Mouse (Mus musculus) G1E (cell line): ENCODE measurements at regions not wholly inside any gene's neighbourhood (a gene's known extent, or its start where the extent isn't known, plus 50 kb on each side); places are given as distances from the start of the nearest gene placed in this dataset.
A peak's percentile ranks its signal among the peaks of the same experiment; 100 is the strongest.
"Not testable (repeated sequence)": the region's sequence is repeated elsewhere in the genome, so short reads cannot be mapped to it uniquely, and the experiment has no call there.

Source experiments
- ATAC-seq: 2 replicates; pipeline ENCODE4 v1.8.0; 2016; ENCODE audit warnings: mild to moderate bottlenecking; ENCODE audit not compliant: insufficient number of reproducible peaks, poor library complexity, low FRiP score, severe bottlenecking; ENCODE audit errors: extremely low read depth
- DNase-seq: peaks from one replicate; pipeline ENCODE4 v3.0.0; 2012; ENCODE audit warnings: low spot score
- H3K27me3 ChIP-seq: 2 replicates; pipeline ENCODE4 v1.6.1; 2012; ENCODE audit warnings: mild to moderate bottlenecking, low read length, inconsistent platforms; ENCODE audit not compliant: insufficient read depth
- H3K36me3 ChIP-seq: replicated peaks from 2 replicates; pipeline ENCODE3; 2012; ENCODE audit warnings: mild to moderate bottlenecking, inconsistent platforms
- H3K4me1 ChIP-seq: 2 replicates; pipeline ENCODE4 v1.6.1; 2012; ENCODE audit warnings: low read depth, low read length, inconsistent platforms, mixed read lengths; ENCODE audit not compliant: insufficient read depth
- H3K4me3 ChIP-seq: 2 replicates; pipeline ENCODE4 v1.5.1; 2012; ENCODE audit warnings: low read depth, mild to moderate bottlenecking, inconsistent platforms, low read length, moderate library complexity, mixed read lengths
- H3K9me3 ChIP-seq: replicated peaks from 2 replicates; pipeline ENCODE4 v1.6.1; 2012; ENCODE audit warnings: inconsistent platforms
- CTCF ChIP-seq: IDR thresholded peaks from 2 replicates; pipeline ENCODE4 v1.5.1; 2012; ENCODE audit warnings: low read depth, low read length, inconsistent platforms, mixed read lengths
- GATA1 ChIP-seq: IDR thresholded peaks from 2 replicates; pipeline ENCODE4 v1.6.1; 2012; ENCODE audit warnings: borderline replicate concordance, low read length, inconsistent platforms, mixed read lengths
- GATA2 ChIP-seq: IDR thresholded peaks from 2 replicates; pipeline ENCODE4 v1.6.1; 2012; ENCODE audit warnings: low read depth, low read length, inconsistent platforms, borderline replicate concordance
- POLR2AphosphoS5 ChIP-seq: IDR thresholded peaks from 2 replicates; pipeline ENCODE4 v1.6.1; 2012; ENCODE audit warnings: low read depth, low read length, inconsistent platforms; ENCODE audit not compliant: insufficient replicate concordance
- TAL1 ChIP-seq: conservative IDR thresholded peaks from 2 replicates; pipeline ENCODE4 v1.6.1; 2012; ENCODE audit warnings: low read depth, low read length, inconsistent platforms, mixed read lengths

DNA sequence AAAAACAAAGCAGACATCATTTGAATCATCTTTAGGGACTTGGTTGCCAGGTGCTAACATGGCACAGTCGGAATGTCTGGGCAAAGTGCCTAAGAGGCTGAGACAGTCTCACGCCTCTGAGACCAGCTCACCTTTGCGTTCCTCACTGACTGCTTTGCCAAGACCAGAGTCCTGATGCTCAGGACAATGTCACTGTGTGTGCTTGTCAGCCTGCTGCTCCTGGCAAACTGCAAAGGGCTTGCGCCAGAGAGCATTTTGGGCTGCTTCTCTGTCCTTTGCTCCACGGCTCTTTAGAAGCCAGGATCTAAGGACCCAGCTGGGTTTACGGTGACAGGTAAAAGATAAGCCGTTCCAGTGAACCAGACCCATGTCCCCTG lies 107.5 kb upstream of the Gcfc2 start:
- TF ChIP-seq CTCF (no peak), TAL1 (no peak), GATA2 (no peak), GATA1 (no peak), POLR2AphosphoS5 (no peak)
- Histone ChIP-seq H3K9me3 (peaks cover 49% of the 10 kb centered on the region), H3K36me3 (no peaks in the 10 kb centered on the region), H3K4me3 (no peak overlapping the region), H3K27me3 (no peaks in the 10 kb centered on the region), H3K4me1 (no peaks in the 10 kb centered on the region)
- DNase-seq (no peak), ATAC-seq (no peak)

DNA sequence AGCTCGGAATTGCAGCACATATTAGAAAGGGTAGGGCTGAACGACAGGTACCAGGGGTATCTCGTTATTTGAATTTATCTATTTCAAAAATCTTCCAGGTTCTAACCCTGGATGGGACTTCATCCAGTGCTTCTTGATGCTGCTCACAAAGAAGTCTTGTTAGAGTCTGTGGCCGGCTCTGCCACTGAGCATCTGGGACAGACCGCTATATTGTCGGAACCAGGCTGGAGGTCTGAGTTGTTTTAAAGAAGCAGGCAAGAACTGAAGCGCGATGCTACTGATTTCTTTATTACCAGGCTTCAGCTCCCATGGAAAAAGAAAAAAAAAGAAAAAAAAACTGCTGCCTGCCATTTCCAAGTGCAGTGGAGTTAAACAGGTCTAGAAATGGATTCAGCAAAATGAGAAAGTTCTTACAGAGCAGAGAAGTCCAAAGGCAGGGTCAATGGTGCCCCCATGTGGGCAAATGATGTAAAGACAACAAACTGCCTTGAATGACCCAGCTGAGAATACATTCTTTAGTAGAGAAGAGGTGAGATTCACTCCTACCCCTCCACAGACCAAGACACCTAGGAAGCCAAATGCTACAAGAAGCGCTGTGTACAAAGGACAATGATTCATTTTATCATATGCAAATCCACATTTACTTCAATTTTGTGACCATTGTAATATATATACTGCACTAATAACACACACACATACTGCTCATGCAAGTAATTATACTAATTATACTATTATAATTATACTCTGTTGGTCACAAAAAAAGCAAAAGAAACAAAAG lies 106.2 kb upstream of the Gcfc2 start:
- Histone ChIP-seq H3K4me1 (no peaks in the 10 kb centered on the region), H3K9me3 (peaks cover 45% of the 10 kb centered on the region), H3K27me3 (no peaks in the 10 kb centered on the region), H3K4me3 (no peak overlapping the region), H3K36me3 (no peaks in the 10 kb centered on the region)
- ATAC-seq (no peak), DNase-seq (no peak)
- no peak for TF ChIP-seq GATA2
- no peak for TF ChIP-seq POLR2AphosphoS5
- TF ChIP-seq GATA1 = no peak
- no peak for TF ChIP-seq TAL1
- TF ChIP-seq CTCF = no peak

DNA sequence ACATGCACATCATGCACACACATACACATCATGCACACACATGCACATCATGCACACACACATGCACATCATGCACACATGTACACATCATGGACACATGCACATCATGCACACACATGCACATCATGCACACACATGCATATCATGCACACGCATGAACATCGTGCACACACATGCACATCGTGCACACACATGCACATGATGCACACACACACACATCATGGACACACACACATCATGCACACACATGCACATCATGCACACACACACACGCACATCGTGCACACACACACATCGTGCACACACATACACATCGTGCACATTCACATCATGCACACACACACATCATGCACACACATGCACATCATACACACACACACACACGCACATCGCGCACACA lies 104.9 kb upstream of the Gcfc2 start:
- TF ChIP-seq CTCF = no peak
- peak; percentile 80; the same call in 1 of the 2 replicates for TF ChIP-seq POLR2AphosphoS5
- TF ChIP-seq TAL1 = no peak
- no peak; the same call in 1 of the 2 replicates for TF ChIP-seq GATA2
- TF ChIP-seq GATA1 = no peak
- Histone ChIP-seq H3K9me3 (peaks cover 49% of the 10 kb centered on the region), H3K4me1 (no peaks in the 10 kb centered on the region), H3K27me3 (no peaks in the 10 kb centered on the region), H3K36me3 (no peaks in the 10 kb centered on the region), H3K4me3 (peak overlapping the region; percentile 41; the same call in 1 of the 2 replicates)
- DNase-seq (no peak), ATAC-seq (no peak)

DNA sequence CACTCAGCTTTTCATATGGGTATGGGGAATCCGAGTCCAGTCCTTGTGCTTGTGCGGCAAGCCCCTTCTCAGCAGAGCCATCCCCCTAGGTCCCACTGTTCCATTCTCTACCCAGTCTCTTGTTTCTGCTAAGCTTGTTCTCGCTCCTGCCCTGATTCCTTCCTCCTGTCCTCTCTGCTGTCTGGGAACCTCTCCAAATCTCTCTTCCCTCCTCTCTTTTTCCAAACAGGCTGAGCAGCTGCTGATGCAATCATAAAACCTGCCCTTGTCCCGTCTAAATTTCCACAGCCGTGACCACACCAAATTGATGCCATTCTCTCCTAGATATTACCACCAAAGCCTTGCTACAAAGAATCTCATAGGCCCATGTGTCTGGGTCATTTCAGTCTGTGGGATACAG lies 103.4 kb upstream of the Gcfc2 start:
- ATAC-seq (no peak), DNase-seq (no peak)
- peaks cover 43% of the 10 kb centered on the region for H3K9me3 ChIP-seq
- H3K36me3 ChIP-seq = no peaks in the 10 kb centered on the region
- no peak overlapping the region for H3K4me3 ChIP-seq
- H3K27me3 ChIP-seq = no peaks in the 10 kb centered on the region
- no peaks in the 10 kb centered on the region for H3K4me1 ChIP-seq
- TF ChIP-seq POLR2AphosphoS5 (no peak), TAL1 (no peak), CTCF (no peak), GATA1 (no peak), GATA2 (no peak)

DNA sequence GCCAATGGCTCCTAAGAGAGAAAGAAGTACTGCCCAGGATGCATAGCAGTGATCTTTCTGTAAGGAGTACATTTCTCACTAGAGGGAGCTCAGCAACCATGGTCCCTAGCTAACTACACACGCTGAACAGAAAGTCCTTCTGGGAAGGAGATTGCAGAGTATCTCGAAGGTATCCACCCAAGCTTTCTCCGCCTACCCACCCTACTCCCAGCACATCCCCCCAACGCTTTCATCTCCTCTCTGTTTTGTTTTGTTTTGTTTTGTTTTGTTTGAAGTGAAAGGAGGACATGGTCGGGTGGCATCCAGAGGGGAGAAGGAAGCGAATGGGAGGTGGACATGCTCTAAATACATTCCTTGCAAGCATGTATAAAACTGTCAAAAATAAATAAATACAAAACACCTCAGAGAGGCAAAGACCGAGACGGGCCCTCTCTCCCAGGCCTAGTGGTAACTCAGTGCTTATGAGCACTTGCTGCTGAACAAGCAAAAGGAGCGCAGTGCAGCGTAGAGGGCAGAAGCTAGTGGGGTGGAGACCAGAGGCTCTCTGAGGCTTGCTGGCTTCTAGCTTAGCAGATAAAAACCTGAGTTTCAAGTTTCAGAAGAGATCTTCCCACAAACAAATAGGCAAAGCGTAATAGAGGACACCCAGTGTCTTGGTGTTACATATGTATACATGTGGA lies 83.9 kb upstream of the Gcfc2 start:
- ATAC-seq = no peak
- no peak overlapping the region for H3K4me3 ChIP-seq

DNA sequence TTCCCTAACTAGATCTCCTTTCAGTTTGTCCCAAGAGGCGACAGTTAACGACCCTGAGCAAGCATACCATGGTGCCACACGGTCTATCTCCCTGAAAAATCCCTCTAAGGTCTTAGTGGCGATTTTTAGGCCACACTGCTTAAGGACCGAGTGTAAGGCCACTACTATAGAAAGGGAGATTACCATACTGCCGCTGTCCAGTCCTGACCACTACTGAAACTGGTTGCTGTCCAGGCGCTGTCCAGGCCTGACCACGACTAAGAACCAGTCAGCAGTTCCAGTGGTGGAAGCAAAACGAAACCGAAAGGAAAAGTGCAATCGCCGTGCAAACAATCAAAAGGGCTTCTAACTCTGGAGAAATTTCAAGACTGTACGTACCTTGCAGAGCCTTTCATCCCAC lies 55.3 kb upstream of the Gcfc2 start:
- not testable (repeated sequence) for H3K4me1 ChIP-seq, H3K4me3 ChIP-seq, ATAC-seq, H3K27me3 ChIP-seq, DNase-seq, H3K36me3 ChIP-seq
- H3K9me3 ChIP-seq = peaks cover 13% of the 10 kb centered on the region

More for the DNA sequence above, 83.9 kb upstream of the Gcfc2 start:
- no peaks in the 10 kb centered on the region for H3K27me3 ChIP-seq
- no peak for DNase-seq
- no peaks in the 10 kb centered on the region for H3K4me1 ChIP-seq
- H3K36me3 ChIP-seq = no peaks in the 10 kb centered on the region
- TF ChIP-seq GATA1 (no peak), GATA2 (no peak), POLR2AphosphoS5 (no peak)
- peaks cover 19% of the 10 kb centered on the region for H3K9me3 ChIP-seq
